Mouse (Mus musculus) heart, adult 2 months (tissue): ENCODE measurements around the gene A930009A15Rik.

ENCODE experiments used
- CTCF ChIP-seq: fragments of 200-600 bp; IDR thresholded peaks from 2 replicates; pipeline ENCODE4 v1.8.1; 2022; ENCODE audit warnings: antibody characterized with exemption, mild to moderate bottlenecking, moderate library complexity
- POLR2A ChIP-seq: fragments of 200-500 bp; IDR thresholded peaks from 2 replicates; pipeline ENCODE4 v1.6.1; 2011; ENCODE audit warnings: mild to moderate bottlenecking, low read depth, low read length, control low read depth; ENCODE audit not compliant: insufficient read depth

GRCm38 (mm10) chr10:115623956-115624671 lies 54.3 kb downstream of the A930009A15Rik start:
- TF ChIP-seq CTCF (no peak), POLR2A (no peak)
